Mouse (Mus musculus): ENCODE data around the gene Smpd3.

Gene Smpd3

GRCm38 (mm10) chr8:106337852-106338521, at the start of gene Smpd3:
Smpd3 (minus strand) TSS chr8:106337988.
- in situ Hi-C loops (cut with MboI, MseI): no loop called here

GRCm38 (mm10) chr8:106381026-106381425, 43.2 kb upstream of the Smpd3 start:
- in situ Hi-C loops (cut with MboI, MseI): no loop called here

- in situ Hi-C loops (cut with MboI, MseI): no loop called here
Observed at GRCm38 (mm10) chr8:106379357-106379756, 41.6 kb upstream of the Smpd3 start.

GRCm38 (mm10) chr8:106378501-106379048, 40.8 kb upstream of the Smpd3 start:
- in situ Hi-C loops (cut with MboI, MseI): no loop called here

GRCm38 (mm10) chr8:106376862-106377261, 39.1 kb upstream of the Smpd3 start:
- in situ Hi-C loops (cut with MboI, MseI): no loop called here

- in situ Hi-C loops (cut with MboI, MseI): no loop called here
Observed at GRCm38 (mm10) chr8:106375957-106376356, 38.2 kb upstream of the Smpd3 start.

- in situ Hi-C loops (cut with MboI, MseI): no loop called here
Observed at GRCm38 (mm10) chr8:106369069-106369468, 31.3 kb upstream of the Smpd3 start.

GRCm38 (mm10) chr8:106368501-106368900, 30.7 kb upstream of the Smpd3 start:
- in situ Hi-C loops (cut with MboI, MseI): no loop called here

- in situ Hi-C loops (cut with MboI, MseI): no loop called here
Observed at GRCm38 (mm10) chr8:106364837-106365236, 27.0 kb upstream of the Smpd3 start.

- in situ Hi-C loops (cut with MboI, MseI): no loop called here
Observed at GRCm38 (mm10) chr8:106364278-106364677, 26.5 kb upstream of the Smpd3 start.

- in situ Hi-C loops (cut with MboI, MseI): no loop called here
Observed at GRCm38 (mm10) chr8:106363321-106363720, 25.5 kb upstream of the Smpd3 start.

GRCm38 (mm10) chr8:106359650-106360338, 22.0 kb upstream of the Smpd3 start:
- in situ Hi-C loops (cut with MboI, MseI): no loop called here

- in situ Hi-C loops (cut with MboI, MseI): no loop called here
Observed at GRCm38 (mm10) chr8:106351135-106351534, 13.3 kb upstream of the Smpd3 start.

- in situ Hi-C loops (cut with MboI, MseI): no loop called here
Observed at GRCm38 (mm10) chr8:106349398-106349797, 11.6 kb upstream of the Smpd3 start.

GRCm38 (mm10) chr8:106346123-106346522, 8.3 kb upstream of the Smpd3 start:
- in situ Hi-C loops (cut with MboI, MseI): no loop called here

- in situ Hi-C loops (cut with MboI, MseI): no loop called here
Observed at GRCm38 (mm10) chr8:106343471-106343870, 5.7 kb upstream of the Smpd3 start.

- in situ Hi-C loops (cut with MboI, MseI): no loop called here
Observed at GRCm38 (mm10) chr8:106342828-106343227, 5.0 kb upstream of the Smpd3 start.

GRCm38 (mm10) chr8:106338741-106339209, 987 bp upstream of the Smpd3 start:
- in situ Hi-C loops (cut with MboI, MseI): no loop called here

- in situ Hi-C loops (cut with MboI, MseI): no loop called here
Observed at GRCm38 (mm10) chr8:106336561-106336960, 1.2 kb downstream of the Smpd3 start.

GRCm38 (mm10) chr8:106336031-106336430, 1.8 kb downstream of the Smpd3 start:
- in situ Hi-C loops (cut with MboI, MseI): no loop called here

GRCm38 (mm10) chr8:106335196-106335595, 2.6 kb downstream of the Smpd3 start:
- in situ Hi-C loops (cut with MboI, MseI): no loop called here

- in situ Hi-C loops (cut with MboI, MseI): no loop called here
Observed at GRCm38 (mm10) chr8:106333346-106333745, 4.4 kb downstream of the Smpd3 start.

- in situ Hi-C loops (cut with MboI, MseI): no loop called here
Observed at GRCm38 (mm10) chr8:106332498-106332897, 5.3 kb downstream of the Smpd3 start.

Data from T-helper 17 cell (primary cell).